In genomic region chr7:132317036-132317541, GRCm38 (mm10) we compare ENCODE assay signal across 7 mouse cellular contexts. TPM values are rescaled to one million over a fixed set of nuclear protein-coding genes. Genes with fewer than 3 reads are reported as not detected.
DNase-seq lines count a peak whose midpoint lies in the region.

Gene Chst15, minus strand, starts transcription at chr7:132317228.

- H3K36me3 ChIP-seq in limb, embryonic 10.5 days, result no peaks in the 10 kb centered on the region
- H3K36me3 ChIP-seq in midbrain, embryonic 10.5 days, result no peaks in the 10 kb centered on the region

- peaks cover 53% of the 10 kb centered on the region for H3K4me1 ChIP-seq in limb, embryonic 10.5 days
- peaks cover 49% of the 10 kb centered on the region for H3K4me1 ChIP-seq in midbrain, embryonic 10.5 days

- intact Hi-C loops in gastrocnemius, postnatal 36 days (cut with DNase I), result loop anchor here (2.0 kb wide), 2 partner anchors 90 to 158 kb away; no protein-coding TSS in a partner anchor

- peak within 1 kb of the TSS; percentile 86 for H3K4me3 ChIP-seq in limb, embryonic 10.5 days
- peak within 1 kb of the TSS; percentile 81 for H3K4me3 ChIP-seq in midbrain, embryonic 10.5 days

- peak within 1 kb of the TSS; percentile 93 for H3K27ac ChIP-seq in limb, embryonic 10.5 days
- peak within 1 kb of the TSS; percentile 96 for H3K27ac ChIP-seq in midbrain, embryonic 10.5 days (replicated peaks)

- WGBS in limb, embryonic 10.5 days, result under 1% methylated on average over 34 of the region's 34 CpGs
- WGBS in midbrain, embryonic 10.5 days, result under 1% methylated on average over 34 of the region's 34 CpGs

- DNase-seq in adrenal gland, adult 18-20 months (ENCODE audit: low spot score in 2 of 2), result peak; percentile 58 to 66
- DNase-seq in cerebellum, postnatal 14 days, result peak; percentile 49 to 55
- DNase-seq in gastrocnemius, postnatal 36 days, result peak; percentile 9 to 47
- DNase-seq in kidney, adult 11 months, result peak; percentile 72
- no peak for DNase-seq in limb, embryonic 10.5 days (ENCODE audit: low spot score)
- no peak for DNase-seq in midbrain, embryonic 10.5 days (ENCODE audit: low spot score)
- peak; percentile 46 for DNase-seq in spleen, adult 12 weeks (ENCODE audit: low spot score)

- H3K9me3 ChIP-seq in limb, embryonic 10.5 days (replicated peaks), result no peaks in the 10 kb centered on the region
- no peaks in the 10 kb centered on the region for H3K9me3 ChIP-seq in midbrain, embryonic 10.5 days (replicated peaks)

- peaks cover 34% of the 10 kb centered on the region for H3K27me3 ChIP-seq in limb, embryonic 10.5 days (ENCODE audit: low read depth, poor library complexity, severe bottlenecking)
- H3K27me3 ChIP-seq in midbrain, embryonic 10.5 days (ENCODE audit: low read depth, poor library complexity, severe bottlenecking), result peaks cover 44% of the 10 kb centered on the region

RNA-seq across cellular contexts. Expression of gene Chst15, which starts in this region (rescaled TPM):
- 10 to 100 TPM; 34.1 to 43.9 TPM for total RNA-seq in adrenal gland, adult 18-20 months (2021)
- total RNA-seq in gastrocnemius, postnatal 36 days (2021), result 1 to 10 TPM; 2.3 to 2.6 TPM
- 9.2 and 9.6 TPM in 2 replicates for polyA plus RNA-seq in limb, embryonic 10.5 days (2016; fragmentation: Nextera tagmentation; extraction: Ambion mirVana)
- 14.2 and 18.7 TPM in 2 replicates for polyA plus RNA-seq in midbrain, embryonic 10.5 days (2016; fragmentation: Nextera tagmentation; extraction: Ambion mirVana)

Comparison
In these comparisons a context has a peak if more than half of its experiments do, and no peak if none do; other contexts are left out.
1. RNA of gene Chst15 (total RNA-seq): 34.1 to 43.9 TPM in adrenal gland, adult 18-20 months; 2.3 to 2.6 TPM in gastrocnemius, postnatal 36 days; every median in the first group is over 4 times any median in the second.
2. DNase-seq: peak in adrenal gland, adult 18-20 months (2 of 2), cerebellum, postnatal 14 days (2 of 2), gastrocnemius, postnatal 36 days (2 of 2), kidney, adult 11 months (single experiment) and spleen, adult 12 weeks (single experiment); none in limb, embryonic 10.5 days (single experiment) and midbrain, embryonic 10.5 days (single experiment).